Mouse (Mus musculus) C2C12 (cell line): Measurements from ENCODE around the gene Eif4a1. TPM values are rescaled to one million over a fixed set of nuclear protein-coding genes. Genes with fewer than 3 reads are reported as not detected.

Experiments used
- H3K27me3 ChIP-seq: one replicate; pipeline ENCODE4 v1.6.1; 2011; ENCODE audit not compliant: control insufficient read depth, insufficient read depth, insufficient read length
- H3K36me3 ChIP-seq: one replicate; pipeline ENCODE4 v1.6.1; 2011; ENCODE audit not compliant: control insufficient read depth, insufficient read depth
- H3K4me3 ChIP-seq: one replicate; pipeline ENCODE4 v1.5.1; 2011; ENCODE audit warnings: mild to moderate bottlenecking, control low read depth; ENCODE audit not compliant: poor library complexity, insufficient read depth, severe bottlenecking
- H3K79me2 ChIP-seq: one replicate; pipeline ENCODE4 v1.6.1; 2011; ENCODE audit not compliant: control insufficient read depth, insufficient read depth
- H3K79me3 ChIP-seq: one replicate; pipeline ENCODE4 v1.6.1; 2011; ENCODE audit warnings: low read depth, control low read depth
- H3ac ChIP-seq: one replicate; pipeline ENCODE3; 2011; ENCODE audit warnings: low read depth; ENCODE audit not compliant: control insufficient read depth, insufficient read length
- CEBPB ChIP-seq: IDR thresholded peaks from one replicate; pipeline ENCODE4 v1.6.1; 2011; ENCODE audit warnings: low read depth, mild to moderate bottlenecking, control low read depth, moderate library complexity
- CTCF ChIP-seq: IDR thresholded peaks from one replicate; pipeline ENCODE4 v1.5.1; 2011; ENCODE audit not compliant: control insufficient read depth, insufficient read depth, insufficient read length
- FOSL1 ChIP-seq: IDR thresholded peaks from one replicate; pipeline ENCODE4 v1.8.0; 2011; ENCODE audit warnings: mild to moderate bottlenecking, low read length; ENCODE audit not compliant: poor library complexity, insufficient read depth, severe bottlenecking
- MAX ChIP-seq: IDR thresholded peaks from one replicate; pipeline ENCODE4 v1.6.1; 2011; ENCODE audit warnings: mild to moderate bottlenecking, control low read depth
- MYOD1 ChIP-seq: IDR thresholded peaks from one replicate; pipeline ENCODE4 v1.6.1; 2011; ENCODE audit warnings: low read depth; ENCODE audit not compliant: control insufficient read depth, insufficient read length
- MYOG ChIP-seq: IDR thresholded peaks from one replicate; pipeline ENCODE4 v1.6.1; 2011; ENCODE audit not compliant: control insufficient read depth, insufficient read length; ENCODE audit errors: extremely low read depth
- USF1 ChIP-seq: IDR thresholded peaks from one replicate; pipeline ENCODE4 v1.6.1; 2011; ENCODE audit warnings: low read depth, mild to moderate bottlenecking, control low read depth, moderate library complexity
- polyA plus RNA-seq: library from polyadenylated mRNA; unstranded; fragments of >200 nt; fragmentation: generic; extraction: Trizol; gene quantifications from one replicate; pipeline ENCODE4 v1.2.1, GENCODE M21; 2012; ENCODE audit warnings: missing spikeins

Gene Eif4a1
- polyA plus RNA-seq, 1 experiment, result 1,304 TPM

- H3ac ChIP-seq, result no peak overlapping the region
- peaks cover 76% of the 10 kb centered on the region for H3K36me3 ChIP-seq
- no peaks in the 10 kb centered on the region for H3K79me3 ChIP-seq
- TF ChIP-seq FOSL1 (no peak), CTCF (no peak), CEBPB (no peak), MYOD1 (no peak), MAX (no peak), MYOG (no peak), USF1 (no peak)
- H3K79me2 ChIP-seq, result peaks cover 2% of the 10 kb centered on the region
- no peaks in the 10 kb centered on the region for H3K27me3 ChIP-seq
- H3K4me3 ChIP-seq, result no peak overlapping the region
Measured at GRCm38 (mm10) chr11:69654760-69655159, 17.5 kb downstream of the Eif4a1 start.

GRCm38 (mm10) chr11:69653399-69653798, 18.8 kb downstream of the Eif4a1 start:
- TF ChIP-seq USF1 (no peak), MAX (no peak), FOSL1 (no peak), CTCF (no peak), MYOG (no peak), MYOD1 (no peak), CEBPB (no peak)
- Histone ChIP-seq H3K27me3 (no peaks in the 10 kb centered on the region), H3K4me3 (no peak overlapping the region), H3ac (no peak overlapping the region), H3K36me3 (peaks cover 80% of the 10 kb centered on the region), H3K79me2 (no peaks in the 10 kb centered on the region), H3K79me3 (no peaks in the 10 kb centered on the region)

GRCm38 (mm10) chr11:69645860-69646259, 26.4 kb downstream of the Eif4a1 start:
- peaks cover 97% of the 10 kb centered on the region for H3K36me3 ChIP-seq

GRCm38 (mm10) chr11:69635471-69635870, 36.8 kb downstream of the Eif4a1 start:
- H3K79me2 ChIP-seq, result peaks cover 67% of the 10 kb centered on the region
- TF ChIP-seq MYOD1 (no peak), FOSL1 (no peak), CTCF (no peak)
- peaks cover 41% of the 10 kb centered on the region for H3K79me3 ChIP-seq
- peaks cover 38% of the 10 kb centered on the region for H3K36me3 ChIP-seq
- H3ac ChIP-seq, result no peak overlapping the region
- H3K4me3 ChIP-seq, result no peak overlapping the region
- H3K27me3 ChIP-seq, result no peaks in the 10 kb centered on the region

More at GRCm38 (mm10) chr11:69645860-69646259, 26.4 kb downstream of the Eif4a1 start:
- no peak for TF ChIP-seq MYOG
- no peak for TF ChIP-seq CTCF
- TF ChIP-seq FOSL1, result no peak
- TF ChIP-seq CEBPB, result no peak
- no peak for TF ChIP-seq MAX
- TF ChIP-seq MYOD1, result no peak
- no peaks in the 10 kb centered on the region for H3K27me3 ChIP-seq
- H3ac ChIP-seq, result no peak overlapping the region
- H3K79me3 ChIP-seq, result no peaks in the 10 kb centered on the region
- H3K4me3 ChIP-seq, result no peak overlapping the region
- H3K79me2 ChIP-seq, result no peaks in the 10 kb centered on the region

- Histone ChIP-seq H3ac (peak overlapping the region; percentile 97), H3K27me3 (no peaks in the 10 kb centered on the region), H3K79me2 (peaks cover 54% of the 10 kb centered on the region), H3K4me3 (peak overlapping the region; percentile 84), H3K79me3 (peaks cover 38% of the 10 kb centered on the region), H3K36me3 (peaks cover 18% of the 10 kb centered on the region)
- no peak for TF ChIP-seq USF1
- no peak for TF ChIP-seq MAX
- TF ChIP-seq FOSL1, result no peak
- no peak for TF ChIP-seq MYOD1
- TF ChIP-seq CEBPB, result no peak
- no peak for TF ChIP-seq MYOG
- TF ChIP-seq CTCF, result no peak
Measured at GRCm38 (mm10) chr11:69633128-69633866, 38.9 kb downstream of the Eif4a1 start.

GRCm38 (mm10) chr11:69632284-69633089, 39.7 kb downstream of the Eif4a1 start, which contains the start of gene Fxr2:
TSS of gene Fxr2 (plus strand) at chr11:69632990.
- Histone ChIP-seq H3K27me3 (no peaks in the 10 kb centered on the region), H3K79me3 (peaks cover 35% of the 10 kb centered on the region), H3K79me2 (peaks cover 46% of the 10 kb centered on the region), H3K36me3 (peaks cover 18% of the 10 kb centered on the region), H3ac (peak within 1 kb of the TSS; percentile 97), H3K4me3 (peak within 1 kb of the TSS; percentile 84)
- TF ChIP-seq CEBPB, result no peak
- peak; percentile 85 for TF ChIP-seq MAX
- TF ChIP-seq CTCF, result peak; percentile 78
